Mouse (Mus musculus): ENCODE results near the gene Smco2. TPM values are rescaled to one million over a fixed set of nuclear protein-coding genes. Genes with fewer than 3 reads are reported as not detected.
"Not testable (repeated sequence)": the region's sequence is repeated elsewhere in the genome, so short reads cannot be mapped to it uniquely, and the experiment has no call there.

Smco2 gene
- polyA plus RNA-seq, 1 experiment, result 0.13 TPM

DNA sequence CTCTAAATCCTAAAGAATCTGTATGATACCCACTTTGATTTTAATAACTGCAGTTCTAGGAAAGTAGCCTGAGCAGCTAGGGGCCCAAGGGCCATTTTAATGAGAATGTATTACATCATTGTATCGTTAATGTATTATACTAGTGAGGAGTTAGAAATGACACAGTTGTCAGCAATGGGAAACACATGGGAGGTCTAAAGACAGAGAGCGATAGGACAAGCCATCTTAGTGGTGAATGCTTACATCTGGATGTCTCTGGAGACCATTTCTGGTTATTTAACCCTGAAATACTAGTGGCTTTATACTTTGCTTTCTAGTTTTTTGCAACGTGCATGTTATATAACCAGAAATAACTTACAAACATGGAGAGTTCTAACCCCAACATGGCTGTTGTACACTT, 2.0 kb downstream of the Smco2 start:
- no peak for TF ChIP-seq POLR2A (IDR thresholded peaks at IDR 0.05; ENCODE audit: extremely low read depth, insufficient read depth, low read length)
- TF ChIP-seq CTCF (IDR thresholded peaks at IDR 0.05; ENCODE audit: extremely low read depth, insufficient read depth, low read length), result no peak
- H3K4me3 ChIP-seq (ENCODE audit: insufficient read depth, low read length), result no peak overlapping the region
- H3K4me1 ChIP-seq (ENCODE audit: control insufficient read depth, insufficient read depth, low read length), result no peaks in the 10 kb centered on the region; the same call in 1 of the 2 replicates
- H3K27ac ChIP-seq (ENCODE audit: insufficient read depth, low read length), result no peak overlapping the region

DNA sequence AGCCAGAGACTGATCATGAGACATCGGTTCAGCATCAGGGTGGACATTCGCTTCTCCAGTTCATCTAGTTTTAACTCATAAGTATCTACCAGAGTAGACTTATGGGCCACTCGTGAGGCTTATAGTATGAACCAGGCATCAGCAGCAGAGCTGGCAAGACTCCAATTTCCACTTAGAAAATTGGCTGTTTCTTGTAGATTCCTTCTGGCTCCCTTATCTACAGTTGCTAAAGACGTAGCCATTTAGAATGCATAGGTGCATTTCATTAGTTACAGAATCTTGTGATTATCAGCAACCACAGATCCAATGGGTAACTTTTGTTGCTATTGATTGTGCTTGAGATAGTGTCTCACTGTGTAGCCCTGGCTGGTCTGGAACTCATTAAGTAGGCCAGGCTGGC, 2.8 kb downstream of the Smco2 start:
- no peak overlapping the region for H3K4me3 ChIP-seq (ENCODE audit: insufficient read depth, low read length)
- TF ChIP-seq POLR2A (IDR thresholded peaks at IDR 0.05; ENCODE audit: extremely low read depth, insufficient read depth, low read length), result no peak
- no peak for TF ChIP-seq CTCF (IDR thresholded peaks at IDR 0.05; ENCODE audit: extremely low read depth, insufficient read depth, low read length)
- no peak overlapping the region for H3K27ac ChIP-seq (ENCODE audit: insufficient read depth, low read length)
- H3K4me1 ChIP-seq (ENCODE audit: control insufficient read depth, insufficient read depth, low read length), result no peaks in the 10 kb centered on the region; the same call in 1 of the 2 replicates

DNA sequence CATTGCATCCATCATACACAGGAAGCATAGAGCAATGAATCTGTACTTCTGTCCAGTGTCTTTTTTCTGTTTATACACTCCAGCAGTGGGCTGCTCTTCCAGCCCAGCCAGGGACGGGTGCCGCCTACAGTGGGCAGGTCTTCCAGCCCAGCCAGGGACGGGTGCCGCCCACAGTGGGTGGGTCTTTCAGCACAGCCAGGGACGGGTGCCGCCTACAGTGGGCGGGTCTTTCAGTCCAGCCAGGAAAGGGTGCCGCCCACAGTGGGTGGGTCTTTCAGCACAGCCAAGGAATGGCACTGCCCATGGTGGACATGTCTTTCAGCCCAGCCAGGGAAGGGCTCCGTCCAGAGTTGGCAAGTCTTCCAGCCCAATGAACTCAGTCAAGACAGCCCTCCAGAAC, 5.3 kb downstream of the Smco2 start:
- Histone ChIP-seq H3K4me3 (ENCODE audit: insufficient read depth, low read length) (no peak overlapping the region), H3K27ac (ENCODE audit: insufficient read depth, low read length) (no peak overlapping the region), H3K4me1 (ENCODE audit: control insufficient read depth, insufficient read depth, low read length) (no peaks in the 10 kb centered on the region; the same call in 1 of the 2 replicates)
- TF ChIP-seq CTCF (IDR thresholded peaks at IDR 0.05; ENCODE audit: extremely low read depth, insufficient read depth, low read length), result no peak
- no peak for TF ChIP-seq POLR2A (IDR thresholded peaks at IDR 0.05; ENCODE audit: extremely low read depth, insufficient read depth, low read length)

DNA sequence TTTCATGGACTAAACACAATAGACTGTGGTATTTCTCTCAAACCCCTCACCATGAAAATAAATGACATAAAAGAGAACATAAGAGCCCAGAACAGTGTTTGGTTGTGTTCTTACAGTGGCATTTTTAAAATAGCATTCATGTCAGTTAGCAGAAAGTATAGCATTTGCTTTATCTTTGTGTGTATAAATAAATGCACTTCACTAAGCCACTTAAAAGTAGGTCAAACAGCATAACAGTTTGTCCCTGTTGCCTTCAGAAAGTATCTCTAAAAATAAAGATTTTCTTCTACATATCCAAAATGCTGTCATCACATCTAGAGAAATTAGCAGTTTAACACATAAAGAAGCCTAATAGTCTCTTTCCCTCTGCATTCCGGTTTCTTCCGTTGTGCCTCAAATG, 7.5 kb downstream of the Smco2 start:
- Histone ChIP-seq H3K27ac (ENCODE audit: insufficient read depth, low read length) (no peak overlapping the region), H3K4me3 (ENCODE audit: insufficient read depth, low read length) (no peak overlapping the region), H3K4me1 (ENCODE audit: control insufficient read depth, insufficient read depth, low read length) (no peaks in the 10 kb centered on the region; the same call in 1 of the 2 replicates)
- TF ChIP-seq CTCF (IDR thresholded peaks at IDR 0.05; ENCODE audit: extremely low read depth, insufficient read depth, low read length) (no peak), POLR2A (IDR thresholded peaks at IDR 0.05; ENCODE audit: extremely low read depth, insufficient read depth, low read length) (no peak)

DNA sequence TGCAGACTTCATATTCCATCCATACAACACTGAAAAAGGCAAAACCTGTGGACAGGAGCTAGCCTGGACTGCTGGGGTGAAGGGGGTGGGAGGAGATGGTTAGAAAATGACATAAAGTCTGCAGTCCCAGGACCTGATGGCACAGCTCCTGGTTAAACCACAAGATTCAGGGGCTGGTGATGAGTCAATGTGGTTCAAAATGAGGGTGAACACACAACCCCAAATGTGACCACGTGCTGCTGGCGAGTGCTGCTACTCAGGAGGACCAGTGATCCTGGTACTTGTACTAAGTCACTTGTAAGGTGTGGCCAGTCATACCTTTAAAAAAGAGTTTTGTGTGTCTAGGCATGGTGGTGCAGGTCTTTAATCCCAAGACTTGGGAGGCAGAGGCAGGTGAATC, 13.2 kb downstream of the Smco2 start:
- no peaks in the 10 kb centered on the region for H3K4me1 ChIP-seq (ENCODE audit: control insufficient read depth, insufficient read depth, low read length)
- no peak overlapping the region for H3K4me3 ChIP-seq (ENCODE audit: insufficient read depth, low read length)
- no peak overlapping the region for H3K27ac ChIP-seq (ENCODE audit: insufficient read depth, low read length)
- TF ChIP-seq POLR2A (IDR thresholded peaks at IDR 0.05; ENCODE audit: extremely low read depth, insufficient read depth, low read length) (no peak), CTCF (IDR thresholded peaks at IDR 0.05; ENCODE audit: extremely low read depth, insufficient read depth, low read length) (no peak)

DNA sequence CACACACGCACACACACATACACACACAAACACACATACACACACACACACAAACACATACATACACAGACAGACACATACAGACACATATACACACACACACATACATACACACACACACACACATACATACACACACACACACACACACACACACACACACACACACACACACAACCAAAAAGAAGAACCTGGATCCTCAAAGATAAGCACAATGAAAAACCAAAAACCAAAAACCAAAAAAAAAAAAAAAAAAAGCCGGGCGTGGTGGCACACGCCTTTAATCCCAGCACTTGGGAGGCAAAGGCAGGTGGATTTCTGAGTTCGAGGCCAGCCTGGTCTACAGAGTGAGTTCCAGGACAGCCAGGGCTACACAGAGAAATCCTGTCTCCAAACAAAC, 14.5 kb downstream of the Smco2 start:
- not testable (repeated sequence) for H3K4me3 ChIP-seq (ENCODE audit: insufficient read depth, low read length); H3K27ac ChIP-seq (ENCODE audit: insufficient read depth, low read length); H3K4me1 ChIP-seq (ENCODE audit: control insufficient read depth, insufficient read depth, low read length)

DNA sequence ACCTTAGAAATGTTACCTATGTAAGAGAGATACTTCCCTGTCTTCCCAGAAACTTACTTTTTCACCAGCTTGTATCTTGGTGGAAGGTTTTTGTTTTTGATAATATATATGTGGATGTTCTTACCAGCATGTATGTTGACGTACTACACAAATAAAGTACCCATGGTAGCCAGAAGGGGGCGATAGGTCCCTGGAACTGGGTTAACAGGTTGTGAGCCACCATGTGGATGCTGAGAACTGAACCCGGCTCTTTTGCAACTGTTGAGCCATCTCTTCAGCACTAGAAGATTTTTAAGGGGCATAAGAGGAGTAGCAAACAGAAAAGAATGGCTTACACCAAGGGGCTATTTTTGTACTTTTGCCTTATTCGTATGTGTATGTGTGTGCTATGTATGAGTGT, 15.8 kb downstream of the Smco2 start:
- TF ChIP-seq CTCF (IDR thresholded peaks at IDR 0.05; ENCODE audit: extremely low read depth, insufficient read depth, low read length) (no peak), POLR2A (IDR thresholded peaks at IDR 0.05; ENCODE audit: extremely low read depth, insufficient read depth, low read length) (no peak)
- H3K27ac ChIP-seq (ENCODE audit: insufficient read depth, low read length), result no peak overlapping the region
- no peaks in the 10 kb centered on the region for H3K4me1 ChIP-seq (ENCODE audit: control insufficient read depth, insufficient read depth, low read length)
- H3K4me3 ChIP-seq (ENCODE audit: insufficient read depth, low read length), result no peak overlapping the region

DNA sequence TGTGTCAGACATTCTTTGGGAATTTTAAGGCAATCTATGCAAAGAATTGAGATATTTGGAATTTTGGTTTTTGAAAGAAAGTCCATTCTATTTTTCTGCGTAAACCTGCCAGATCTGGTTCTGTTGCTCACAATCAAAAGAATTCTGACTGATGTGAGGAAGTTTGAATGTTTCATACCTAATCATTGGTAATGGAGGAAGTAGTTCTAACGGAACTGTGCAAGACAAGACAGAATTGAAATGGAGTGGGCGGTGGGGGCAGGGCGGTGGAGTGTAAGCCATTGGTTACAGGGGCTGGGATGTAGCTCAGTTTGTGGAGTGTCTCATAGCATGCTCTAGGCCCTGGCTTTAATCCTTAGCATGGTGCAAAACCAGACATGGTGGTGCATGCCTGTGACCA, 22.1 kb downstream of the Smco2 start:
- Histone ChIP-seq H3K27ac (ENCODE audit: insufficient read depth, low read length) (no peak overlapping the region), H3K4me3 (ENCODE audit: insufficient read depth, low read length) (no peak overlapping the region), H3K4me1 (ENCODE audit: control insufficient read depth, insufficient read depth, low read length) (no peaks in the 10 kb centered on the region)
- TF ChIP-seq CTCF (IDR thresholded peaks at IDR 0.05; ENCODE audit: extremely low read depth, insufficient read depth, low read length), result no peak
- TF ChIP-seq POLR2A (IDR thresholded peaks at IDR 0.05; ENCODE audit: extremely low read depth, insufficient read depth, low read length), result no peak

DNA sequence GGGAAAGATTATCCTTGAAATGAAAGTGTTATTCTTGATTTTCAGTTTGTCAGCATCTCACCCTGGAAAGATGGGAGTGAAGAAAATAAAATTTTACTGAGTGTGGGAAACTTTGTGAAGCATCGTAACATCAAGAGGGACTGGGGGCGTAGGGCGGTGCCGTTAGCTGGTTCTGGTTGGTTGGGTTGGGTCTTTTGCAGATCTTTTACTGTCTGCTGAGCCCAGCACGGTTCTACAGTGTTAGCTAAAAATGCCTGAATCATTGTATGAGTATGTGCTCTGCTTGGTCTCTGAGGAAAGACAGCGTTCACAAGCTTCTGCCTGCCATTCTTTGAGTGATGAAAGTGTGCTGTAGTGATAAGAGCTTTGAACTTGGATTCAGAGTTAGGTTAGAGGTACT, 24.5 kb downstream of the Smco2 start:
- H3K4me3 ChIP-seq (ENCODE audit: insufficient read depth, low read length), result no peak overlapping the region
- peaks cover 5% of the 10 kb centered on the region for H3K4me1 ChIP-seq (ENCODE audit: control insufficient read depth, insufficient read depth, low read length)
- no peak overlapping the region for H3K27ac ChIP-seq (ENCODE audit: insufficient read depth, low read length)
- TF ChIP-seq CTCF (IDR thresholded peaks at IDR 0.05; ENCODE audit: extremely low read depth, insufficient read depth, low read length), result no peak
- TF ChIP-seq POLR2A (IDR thresholded peaks at IDR 0.05; ENCODE audit: extremely low read depth, insufficient read depth, low read length), result no peak

DNA sequence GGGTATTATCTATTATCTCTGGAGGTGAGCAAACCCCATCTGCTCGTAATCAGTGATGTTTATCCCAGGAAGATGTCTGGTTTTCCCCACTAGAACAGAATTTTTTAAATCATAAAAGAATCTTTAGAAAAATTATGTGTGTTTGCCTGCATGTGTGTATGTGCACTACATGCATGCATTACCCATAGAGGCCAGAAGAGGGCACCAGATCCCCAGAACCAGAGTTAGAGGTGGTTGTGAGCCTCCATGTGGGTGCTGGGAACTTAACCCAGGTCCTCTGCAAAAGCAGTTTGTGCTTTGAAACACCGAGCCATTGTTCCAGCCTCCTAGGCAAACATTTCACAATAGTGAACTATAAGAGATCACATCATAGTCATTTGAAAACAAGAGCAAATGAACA, 26.9 kb downstream of the Smco2 start:
- no peak for TF ChIP-seq POLR2A (IDR thresholded peaks at IDR 0.05; ENCODE audit: extremely low read depth, insufficient read depth, low read length)
- TF ChIP-seq CTCF (IDR thresholded peaks at IDR 0.05; ENCODE audit: extremely low read depth, insufficient read depth, low read length), result no peak
- H3K4me3 ChIP-seq (ENCODE audit: insufficient read depth, low read length), result no peak overlapping the region
- H3K27ac ChIP-seq (ENCODE audit: insufficient read depth, low read length), result 0 out of 2 replicates have a peak overlapping the region, but pooled peaks have one; percentile 40
- H3K4me1 ChIP-seq (ENCODE audit: control insufficient read depth, insufficient read depth, low read length), result peaks cover 5% of the 10 kb centered on the region

All from cortical plate, adult 2 months (tissue).